Mouse (Mus musculus): Measurements from ENCODE around the gene Gm5168. TPM values are rescaled to one million over a fixed set of nuclear protein-coding genes. Genes with fewer than 3 reads are reported as not detected.
"Not testable (repeated sequence)": the region's sequence is repeated elsewhere in the genome, so short reads cannot be mapped to it uniquely, and the experiment has no call there.

Gm5168 gene
- not detected for total RNA-seq (2021)
- long read RNA-seq, experiment 1: 0 reads
- long read RNA-seq, experiment 2: 0 reads

DNA sequence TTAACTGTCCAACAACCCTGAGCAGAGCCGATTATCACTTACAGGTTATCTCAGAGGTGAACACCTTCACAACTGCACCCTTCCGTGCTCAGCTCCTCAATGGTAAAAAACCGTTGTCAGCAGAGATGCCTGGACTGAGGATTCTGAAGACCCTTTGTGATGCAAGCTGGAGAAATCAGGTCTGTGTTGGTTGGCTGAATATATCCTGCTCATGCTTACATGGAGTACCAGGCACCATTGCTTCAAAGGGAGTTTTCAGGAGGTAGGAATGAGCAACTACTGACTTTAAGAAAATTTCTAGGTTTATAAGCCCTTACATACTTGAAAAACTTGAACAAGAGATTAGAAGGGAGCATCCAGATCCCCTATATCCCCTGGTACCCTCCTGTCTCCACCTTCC is at the start of gene Gm5168:
Gene Gm5168, minus strand, starts transcription at position 101 of the 400 bp plus-strand sequence.
- intact Hi-C loops (cut with DNase I); DNase-seq: not testable (repeated sequence)

Other genes with a start within 250 kb of the Gm5168 start
- gene Gm2012, start 180.3 kb upstream of the Gm5168 start, total RNA-seq (2021): not detected

Measured in heart, postnatal 14 days (tissue).